Mouse (Mus musculus): ENCODE data around the gene Golt1a. TPM values are rescaled to one million over a fixed set of nuclear protein-coding genes. Genes with fewer than 3 reads are reported as not detected.

The Golt1a gene
- polyA plus RNA-seq, 1 experiment from 2014 or later, result not detected

DNA sequence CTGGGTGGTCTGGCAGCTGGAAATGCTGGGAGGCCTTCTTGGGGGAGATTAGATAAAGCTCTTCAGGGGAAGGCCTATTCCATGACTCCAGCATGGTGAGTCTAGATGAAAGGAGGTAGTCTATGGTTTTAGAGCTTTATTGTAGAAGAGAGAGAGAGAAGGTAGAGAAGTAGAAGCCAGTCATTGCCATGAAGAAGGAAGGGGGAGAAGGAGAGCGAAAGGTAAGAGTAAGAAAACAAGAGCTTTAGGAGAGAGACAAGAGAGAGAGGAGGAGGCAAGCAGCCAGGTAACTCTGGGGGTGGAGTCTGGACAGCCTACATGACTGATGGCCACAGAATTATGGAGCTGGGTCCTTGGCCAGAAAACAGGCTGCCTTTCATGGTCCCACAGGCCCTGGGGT lies 40.6 kb downstream of the Golt1a start, which contains the start of gene Ren1:
Gene Ren1, plus strand, starts transcription at position 301 of the 400 bp plus-strand sequence.
- Histone ChIP-seq H3K9me3 (no peaks in the 10 kb centered on the region), H3K4me3 (no peak within 1 kb of the TSS), H3K27me3 (no peaks in the 10 kb centered on the region; the same call in 1 of the 2 replicates), H3K9ac (no peak within 1 kb of the TSS), H3K36me3 (no peaks in the 10 kb centered on the region), H3K4me1 (no peaks in the 10 kb centered on the region), H3K27ac (no peak within 1 kb of the TSS), H3K4me2 (replicated peaks) (no peak within 1 kb of the TSS)
- ATAC-seq (ENCODE audit: insufficient number of reproducible peaks, insufficient read depth, low FRiP score, low TSS enrichment), result no peak
- WGBS, result 87% methylated on average over 1 of the region's 1 CpGs

DNA sequence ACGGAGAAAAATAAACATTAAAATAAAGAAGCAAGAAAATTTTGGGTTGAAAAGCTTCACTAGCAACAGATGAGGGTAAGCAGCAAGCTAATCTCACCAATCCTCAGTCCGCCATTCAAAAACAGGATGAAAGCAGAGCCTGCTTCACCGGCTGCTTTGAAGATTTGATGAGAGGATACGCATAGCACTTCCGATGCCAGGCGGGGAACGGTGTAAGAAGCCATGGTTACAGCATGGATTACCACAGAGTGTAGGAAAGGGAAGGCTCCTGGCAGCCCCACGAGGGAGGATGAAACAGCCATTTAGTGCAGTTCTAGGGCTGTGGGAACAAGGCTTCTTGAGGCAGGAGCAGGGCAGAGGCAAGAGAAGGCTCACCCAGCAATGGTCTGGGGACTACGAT lies 42.2 kb downstream of the Golt1a start:
- no peak overlapping the region for H3K4me2 ChIP-seq (replicated peaks)
- no peak overlapping the region for H3K9ac ChIP-seq
- peaks cover 8% of the 10 kb centered on the region for H3K4me1 ChIP-seq
- no peaks in the 10 kb centered on the region; the same call in 1 of the 2 replicates for H3K27me3 ChIP-seq
- no peak overlapping the region for H3K27ac ChIP-seq
- ATAC-seq (ENCODE audit: insufficient number of reproducible peaks, insufficient read depth, low FRiP score, low TSS enrichment), result no peak
- H3K9me3 ChIP-seq, result no peaks in the 10 kb centered on the region
- no peak overlapping the region for H3K4me3 ChIP-seq
- 49% methylated on average over 9 of the region's 9 CpGs for WGBS
- no peaks in the 10 kb centered on the region for H3K36me3 ChIP-seq

DNA sequence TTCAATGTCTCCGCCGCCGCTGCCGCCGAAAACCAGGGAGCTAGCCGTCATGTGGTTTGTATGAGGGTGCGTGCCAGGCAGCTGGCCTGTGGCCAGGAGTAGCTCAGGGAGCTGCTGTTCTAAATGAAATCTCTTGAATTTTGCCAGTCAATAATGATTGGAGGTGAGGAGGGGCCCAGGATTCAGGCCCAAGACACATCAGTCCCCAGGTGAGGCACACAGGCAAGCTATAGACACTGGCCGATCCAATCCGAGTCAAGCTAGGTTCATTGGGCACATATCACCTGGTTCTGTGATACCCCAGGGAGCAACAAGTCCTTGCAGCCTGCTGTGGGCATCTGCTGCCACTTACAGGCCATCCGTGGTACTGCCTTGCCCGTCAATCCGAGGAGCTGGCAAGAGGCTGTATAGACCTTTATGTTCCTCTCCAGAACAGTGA lies 43.8 kb downstream of the Golt1a start:
- Histone ChIP-seq H3K27me3 (no peaks in the 10 kb centered on the region; the same call in 1 of the 2 replicates), H3K4me2 (replicated peaks) (no peak overlapping the region), H3K27ac (no peak overlapping the region), H3K36me3 (no peaks in the 10 kb centered on the region), H3K9ac (no peak overlapping the region), H3K4me1 (peaks cover 8% of the 10 kb centered on the region), H3K9me3 (no peaks in the 10 kb centered on the region), H3K4me3 (no peak overlapping the region)
- ATAC-seq (ENCODE audit: insufficient number of reproducible peaks, insufficient read depth, low FRiP score, low TSS enrichment), result no peak
- 54% methylated on average over 12 of the region's 12 CpGs for WGBS

DNA sequence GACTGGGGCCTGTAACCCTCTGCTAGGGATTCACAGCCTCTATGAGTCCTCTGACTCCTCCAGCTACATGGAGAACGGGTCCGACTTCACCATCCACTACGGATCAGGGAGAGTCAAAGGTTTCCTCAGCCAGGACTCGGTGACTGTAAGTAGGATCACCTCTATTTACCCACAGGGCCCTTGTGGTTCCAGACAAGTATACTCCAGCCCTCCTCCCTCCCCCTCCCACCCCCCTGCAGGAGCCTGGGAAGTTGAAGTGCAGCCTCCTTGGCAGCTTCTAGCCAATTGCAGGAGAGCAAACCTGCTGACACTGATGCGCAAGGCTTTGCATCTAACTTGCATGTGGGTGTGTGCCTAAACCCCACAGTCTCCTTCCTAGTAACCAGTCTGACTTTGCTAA lies 45.9 kb downstream of the Golt1a start:
- no peaks in the 10 kb centered on the region for H3K9me3 ChIP-seq
- no peak overlapping the region for H3K4me3 ChIP-seq
- no peak overlapping the region for H3K4me2 ChIP-seq (replicated peaks)
- WGBS, result 41% methylated on average over 5 of the region's 5 CpGs
- no peak for ATAC-seq (ENCODE audit: insufficient number of reproducible peaks, insufficient read depth, low FRiP score, low TSS enrichment)
- H3K4me1 ChIP-seq, result peaks cover 8% of the 10 kb centered on the region
- no peak overlapping the region for H3K9ac ChIP-seq
- no peak overlapping the region for H3K27ac ChIP-seq
- no peaks in the 10 kb centered on the region for H3K36me3 ChIP-seq
- H3K27me3 ChIP-seq, result no peaks in the 10 kb centered on the region; the same call in 1 of the 2 replicates

DNA sequence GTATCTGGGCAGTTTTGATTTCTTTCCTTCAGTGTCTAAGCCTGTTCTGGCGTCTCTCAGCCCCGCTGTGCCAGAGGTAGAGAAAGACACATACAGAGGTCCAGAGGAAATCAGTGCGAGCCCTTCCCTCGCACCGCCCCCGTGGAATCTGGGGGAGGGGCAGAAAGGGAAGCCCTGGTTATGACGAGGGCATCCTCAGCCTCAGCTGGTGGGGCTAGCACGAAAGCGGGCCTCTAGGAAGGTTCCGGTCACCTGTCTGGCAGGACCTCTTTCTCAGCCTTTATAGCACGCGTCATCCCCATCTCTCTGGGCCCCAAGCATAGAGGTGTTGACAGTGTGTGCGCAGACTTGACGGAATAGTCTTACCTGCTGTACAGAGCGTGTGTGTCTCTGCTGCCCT lies 46.3 kb downstream of the Golt1a start:
- no peak overlapping the region for H3K27ac ChIP-seq
- no peak overlapping the region for H3K4me3 ChIP-seq
- no peak overlapping the region for H3K9ac ChIP-seq
- no peak overlapping the region for H3K4me2 ChIP-seq (replicated peaks)
- H3K9me3 ChIP-seq, result no peaks in the 10 kb centered on the region
- H3K4me1 ChIP-seq, result peaks cover 8% of the 10 kb centered on the region
- ATAC-seq (ENCODE audit: insufficient number of reproducible peaks, insufficient read depth, low FRiP score, low TSS enrichment), result no peak
- H3K27me3 ChIP-seq, result no peaks in the 10 kb centered on the region; the same call in 1 of the 2 replicates
- no peaks in the 10 kb centered on the region for H3K36me3 ChIP-seq
- WGBS, result 53% methylated on average over 15 of the region's 15 CpGs

DNA sequence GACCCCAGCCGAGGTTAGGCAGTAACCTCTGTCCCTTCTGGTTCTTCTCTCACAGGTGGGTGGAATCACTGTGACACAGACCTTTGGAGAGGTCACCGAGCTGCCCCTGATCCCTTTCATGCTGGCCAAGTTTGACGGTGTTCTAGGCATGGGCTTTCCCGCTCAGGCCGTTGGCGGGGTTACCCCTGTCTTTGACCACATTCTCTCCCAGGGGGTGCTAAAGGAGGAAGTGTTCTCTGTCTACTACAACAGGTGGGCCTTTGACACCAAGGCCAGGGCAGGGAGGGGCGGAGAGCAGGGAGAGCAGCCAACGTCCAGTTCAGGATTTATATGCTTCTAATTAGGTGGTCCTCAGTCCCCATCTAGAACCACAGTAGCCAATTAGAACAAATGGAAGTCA lies 46.7 kb downstream of the Golt1a start:
- Histone ChIP-seq H3K9ac (no peak overlapping the region), H3K27me3 (no peaks in the 10 kb centered on the region; the same call in 1 of the 2 replicates), H3K9me3 (no peaks in the 10 kb centered on the region), H3K4me3 (no peak overlapping the region), H3K4me2 (replicated peaks) (no peak overlapping the region), H3K27ac (no peak overlapping the region), H3K36me3 (no peaks in the 10 kb centered on the region), H3K4me1 (peaks cover 8% of the 10 kb centered on the region)
- WGBS, result 59% methylated on average over 8 of the region's 8 CpGs
- ATAC-seq (ENCODE audit: insufficient number of reproducible peaks, insufficient read depth, low FRiP score, low TSS enrichment), result no peak

DNA sequence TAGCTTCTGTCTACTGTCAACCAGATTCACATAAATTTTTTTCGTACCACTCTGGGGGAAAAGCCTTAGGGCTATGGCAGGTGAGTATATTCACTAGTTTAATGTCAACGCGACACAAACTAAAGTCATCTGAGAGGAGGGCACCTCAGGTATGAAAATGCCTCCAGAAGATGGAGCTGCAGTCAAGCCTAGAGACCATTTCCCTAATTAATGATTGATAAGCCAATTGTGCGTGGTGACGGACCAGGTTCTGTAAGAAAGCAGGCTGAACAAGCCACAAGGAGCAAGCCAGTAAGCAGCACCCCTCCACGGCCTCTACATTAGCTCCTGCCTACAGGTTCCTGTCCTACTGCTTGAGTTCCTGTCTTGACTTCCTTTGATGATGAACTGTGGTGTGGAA lies 51.4 kb downstream of the Golt1a start:
- peaks cover 32% of the 10 kb centered on the region for H3K27me3 ChIP-seq
- H3K4me1 ChIP-seq, result peaks cover 10% of the 10 kb centered on the region
- WGBS, result 91% methylated on average over 6 of the region's 6 CpGs
- no peak overlapping the region for H3K27ac ChIP-seq
- no peaks in the 10 kb centered on the region for H3K9me3 ChIP-seq
- H3K9ac ChIP-seq, result no peak overlapping the region
- ATAC-seq (ENCODE audit: insufficient number of reproducible peaks, insufficient read depth, low FRiP score, low TSS enrichment), result no peak
- H3K4me2 ChIP-seq (replicated peaks), result no peak overlapping the region
- H3K4me3 ChIP-seq, result no peak overlapping the region
- H3K36me3 ChIP-seq, result no peaks in the 10 kb centered on the region

DNA sequence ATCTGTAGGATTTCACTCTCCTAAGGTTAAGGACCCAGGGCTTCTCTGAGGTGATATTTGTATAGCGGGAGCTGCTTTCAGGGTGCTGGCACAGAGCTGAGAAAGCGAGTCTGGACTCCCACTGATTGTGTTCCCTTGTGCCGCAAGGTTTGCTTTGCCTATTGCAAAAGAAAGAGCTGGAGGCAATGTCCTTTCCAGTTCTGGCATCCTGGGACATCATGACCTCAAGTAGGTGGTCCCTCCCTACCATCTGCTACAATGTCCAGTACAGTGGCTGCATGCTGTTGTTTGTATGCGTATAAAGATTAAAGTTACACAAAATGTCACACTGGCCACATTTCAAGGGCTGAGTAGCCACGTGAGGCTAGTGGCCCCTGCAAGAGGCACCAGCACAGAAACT lies 52.5 kb downstream of the Golt1a start:
- Histone ChIP-seq H3K36me3 (no peaks in the 10 kb centered on the region), H3K9ac (no peak overlapping the region), H3K4me1 (peaks cover 9% of the 10 kb centered on the region), H3K27ac (no peak overlapping the region), H3K27me3 (peaks cover 32% of the 10 kb centered on the region), H3K4me2 (replicated peaks) (no peak overlapping the region), H3K4me3 (no peak overlapping the region), H3K9me3 (no peaks in the 10 kb centered on the region)
- 87% methylated on average over 5 of the region's 5 CpGs for WGBS
- no peak for ATAC-seq (ENCODE audit: insufficient number of reproducible peaks, insufficient read depth, low FRiP score, low TSS enrichment)

DNA sequence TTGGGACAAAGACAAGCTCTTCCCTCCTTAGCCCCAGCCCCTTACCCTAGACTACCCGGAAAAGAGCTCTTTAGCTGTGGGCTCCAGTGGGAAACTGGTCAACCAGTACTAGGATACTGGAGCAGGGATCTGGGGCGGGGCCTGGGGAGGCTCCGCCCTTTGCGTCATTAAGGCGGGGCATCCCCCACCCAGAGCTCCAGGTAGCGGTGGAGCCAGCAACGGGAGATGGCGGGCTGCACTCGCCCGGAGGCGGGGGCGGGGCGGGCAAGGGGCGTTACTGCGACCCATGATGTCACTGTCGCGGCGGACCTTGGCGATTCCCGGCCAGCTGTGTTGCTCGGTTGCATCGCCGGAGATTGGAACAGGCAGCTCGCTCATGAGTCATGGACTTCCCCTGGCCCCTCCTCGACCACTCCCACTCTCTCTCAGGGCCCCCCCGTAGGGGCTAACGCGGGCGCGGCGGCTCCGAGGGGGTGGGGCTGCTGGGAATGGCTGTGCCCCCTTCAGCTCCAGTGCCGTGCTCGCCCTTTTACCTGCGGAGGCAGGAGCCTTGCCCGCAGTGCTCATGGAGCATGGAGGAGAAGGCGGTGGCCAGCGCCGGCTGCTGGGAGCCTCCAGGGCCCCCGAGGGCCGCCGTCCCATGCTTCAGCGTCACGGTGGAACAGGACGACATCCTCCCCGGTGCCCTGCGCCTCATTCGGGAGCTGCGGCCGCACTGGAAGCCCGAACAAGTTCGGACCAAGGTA lies 53.8 kb downstream of the Golt1a start, which contains the start of gene Etnk2:
Gene Etnk2, plus strand, starts transcription at position 297 of the 746 bp plus-strand sequence.
- Histone ChIP-seq H3K9ac (peak within 1 kb of the TSS; percentile 38; the same call in 1 of the 2 replicates), H3K9me3 (no peaks in the 10 kb centered on the region), H3K4me2 (replicated peaks) (peak within 1 kb of the TSS; percentile 97), H3K27ac (no peak within 1 kb of the TSS), H3K4me3 (peak within 1 kb of the TSS; percentile 66), H3K27me3 (peaks cover 32% of the 10 kb centered on the region), H3K36me3 (no peaks in the 10 kb centered on the region), H3K4me1 (peaks cover 20% of the 10 kb centered on the region)
- ATAC-seq (ENCODE audit: insufficient number of reproducible peaks, insufficient read depth, low FRiP score, low TSS enrichment), result peak; percentile 58
- WGBS, result 1% methylated on average over 52 of the region's 52 CpGs

DNA sequence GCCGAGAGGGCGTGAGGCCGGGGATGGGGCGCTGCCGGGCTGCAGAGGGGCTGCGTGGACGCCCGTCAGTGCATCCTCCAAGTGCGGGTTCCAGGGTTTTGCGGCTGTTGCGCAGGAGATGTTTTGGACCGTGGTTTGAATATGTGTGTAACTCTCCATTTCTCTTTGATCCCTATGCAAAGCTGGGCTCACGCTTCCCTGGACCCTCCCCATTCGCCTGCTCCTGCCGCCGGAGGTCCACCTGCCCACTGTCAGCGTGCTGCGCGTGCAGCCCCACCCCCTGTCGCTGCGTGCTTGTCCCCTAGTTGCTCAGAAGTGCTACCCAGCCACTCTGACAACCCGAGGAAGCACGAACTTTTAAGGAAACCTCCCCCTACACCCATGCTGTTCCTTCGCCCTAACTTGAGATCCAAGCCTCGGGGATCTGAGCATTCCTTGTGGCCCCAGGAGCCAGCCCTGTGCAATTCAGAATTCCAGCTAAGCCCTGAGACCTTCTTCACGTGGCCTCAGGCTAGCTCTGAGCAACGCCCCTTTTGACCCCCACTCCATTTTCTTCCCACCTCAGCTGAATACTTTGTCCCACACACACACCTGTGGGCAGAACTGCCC lies 54.5 kb downstream of the Golt1a start:
- H3K9ac ChIP-seq, result peak overlapping the region; percentile 38; the same call in 1 of the 2 replicates
- 2% methylated on average over 27 of the region's 27 CpGs for WGBS
- H3K36me3 ChIP-seq, result no peaks in the 10 kb centered on the region
- peak overlapping the region; percentile 66 for H3K4me3 ChIP-seq
- H3K9me3 ChIP-seq, result no peaks in the 10 kb centered on the region
- peaks cover 32% of the 10 kb centered on the region for H3K27me3 ChIP-seq
- peaks cover 20% of the 10 kb centered on the region for H3K4me1 ChIP-seq
- H3K4me2 ChIP-seq (replicated peaks), result peak overlapping the region; percentile 97
- H3K27ac ChIP-seq, result no peak overlapping the region
- ATAC-seq (ENCODE audit: insufficient number of reproducible peaks, insufficient read depth, low FRiP score, low TSS enrichment), result no peak

DNA sequence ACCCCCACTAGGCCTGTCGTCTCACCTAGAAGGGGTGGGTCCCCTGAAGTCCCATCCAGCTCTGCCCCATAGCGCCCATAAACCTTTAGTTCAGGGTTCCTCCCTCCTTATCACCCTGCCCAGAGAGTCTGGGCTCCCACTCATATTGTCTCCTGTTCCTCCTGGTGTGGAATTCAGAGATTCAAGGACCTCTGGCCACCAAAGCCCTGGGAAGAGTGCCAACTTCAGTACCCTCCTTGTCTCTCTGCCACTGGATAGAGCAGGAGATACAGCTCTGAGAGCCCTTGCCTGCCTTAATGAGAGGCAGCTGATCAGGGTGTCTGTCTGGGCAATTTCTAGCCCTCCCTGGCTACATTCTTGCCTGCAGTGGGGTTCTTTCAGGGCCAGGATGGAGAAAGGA lies 55.3 kb downstream of the Golt1a start:
- Histone ChIP-seq H3K4me2 (replicated peaks) (no peak overlapping the region), H3K36me3 (no peaks in the 10 kb centered on the region), H3K27me3 (peaks cover 32% of the 10 kb centered on the region), H3K4me3 (no peak overlapping the region), H3K27ac (no peak overlapping the region), H3K9me3 (no peaks in the 10 kb centered on the region), H3K4me1 (peaks cover 20% of the 10 kb centered on the region), H3K9ac (no peak overlapping the region)
- WGBS, result 52% methylated on average over 2 of the region's 2 CpGs
- ATAC-seq (ENCODE audit: insufficient number of reproducible peaks, insufficient read depth, low FRiP score, low TSS enrichment), result no peak
